Comparison of ENCODE assay signal across 21 mouse cellular contexts in genomic region chr2:35258590-35258989, GRCm38 (mm10). TPM values are rescaled to one million over a fixed set of nuclear protein-coding genes. Genes with fewer than 3 reads are reported as not detected.
A peak's percentile ranks its signal among the peaks of the same experiment; 100 is the strongest.
DNase-seq lines count a peak whose midpoint lies in the region; ATAC-seq and TF ChIP-seq lines count a peak whose summit lies in the region.
"Had no signal": no experiment of that assay in that cellular context is flagged by ENCODE, and none has a peak within 500 bp of the region (broad histone marks: within the 10 kb centered on the region; RNA-seq: fewer than 3 reads in every experiment).

No protein-coding gene starts in this region.

- H3K4me1 ChIP-seq in heart, embryonic 15.5 days (replicated peaks): peaks cover 57% of the 10 kb centered on the region
- H3K4me1 ChIP-seq in embryonic facial prominence, embryonic 13.5 days: peaks cover 76% of the 10 kb centered on the region
- peaks cover 17% of the 10 kb centered on the region for H3K4me1 ChIP-seq in liver, postnatal 0 days (ENCODE audit: insufficient read depth)

- 56% methylated on average over 4 of the region's 4 CpGs for WGBS in heart, embryonic 15.5 days
- WGBS in embryonic facial prominence, embryonic 13.5 days: 84% methylated on average over 4 of the region's 4 CpGs
- 81% methylated on average over 4 of the region's 4 CpGs for WGBS in macrophage (ENCODE audit: missing documents)
- 55% methylated on average over 4 of the region's 4 CpGs for WGBS in liver, postnatal 0 days (ENCODE audit: insufficient replicate concordance)

- no peaks in the 10 kb centered on the region for H3K9me3 ChIP-seq in heart, embryonic 15.5 days (replicated peaks)
- no peaks in the 10 kb centered on the region for H3K9me3 ChIP-seq in embryonic facial prominence, embryonic 13.5 days
- no peaks in the 10 kb centered on the region for H3K9me3 ChIP-seq in liver, postnatal 0 days (ENCODE audit: low read length)
- H3K9me3 ChIP-seq: forebrain, embryonic 12.5 days; hindbrain, embryonic 10.5 days; limb, embryonic 12.5 days had no signal

- peak overlapping the region; percentile 87 for H3K4me2 ChIP-seq in heart, embryonic 15.5 days
- H3K4me2 ChIP-seq in embryonic facial prominence, embryonic 13.5 days: peak overlapping the region; percentile 95
- H3K4me2 ChIP-seq in liver, postnatal 0 days (ENCODE audit: low read depth, low read length): no peak overlapping the region; the same call in 1 of the 2 replicates
- H3K4me2 ChIP-seq: forebrain, embryonic 12.5 days had no signal

- H3K4me3 ChIP-seq in heart, embryonic 15.5 days: no peak overlapping the region
- no peak overlapping the region for H3K4me3 ChIP-seq in embryonic facial prominence, embryonic 13.5 days
- peak overlapping the region; percentile 98; the same call in 1 of the 2 replicates for H3K4me3 ChIP-seq in macrophage (ENCODE audit: inconsistent target)
- H3K4me3 ChIP-seq in liver, postnatal 0 days (ENCODE audit: low read depth, low read length): no peak overlapping the region
- H3K4me3 ChIP-seq: forebrain, embryonic 12.5 days; hindbrain, embryonic 10.5 days; left cerebral cortex, adult 2 months; limb, embryonic 12.5 days had no signal

- no peaks in the 10 kb centered on the region for H3K27me3 ChIP-seq in heart, embryonic 15.5 days
- H3K27me3 ChIP-seq in embryonic facial prominence, embryonic 13.5 days: no peaks in the 10 kb centered on the region
- no peaks in the 10 kb centered on the region; the same call in 1 of the 2 replicates for H3K27me3 ChIP-seq in liver, postnatal 0 days (ENCODE audit: insufficient read depth, low read length)

- H3K9ac ChIP-seq in heart, embryonic 15.5 days: no peak overlapping the region
- no peak overlapping the region; the same call in 1 of the 2 replicates for H3K9ac ChIP-seq in embryonic facial prominence, embryonic 13.5 days
- H3K9ac ChIP-seq in liver, postnatal 0 days (replicated peaks): no peak overlapping the region
- H3K9ac ChIP-seq: forebrain, embryonic 12.5 days; limb, embryonic 12.5 days; liver, embryonic 14.5 days had no signal

- peaks cover 74% of the 10 kb centered on the region for H3K79me2 ChIP-seq in macrophage (ENCODE audit: inconsistent target)

- TF ChIP-seq CTCF in liver, postnatal 0 days (IDR thresholded peaks at IDR 0.05; ENCODE audit: low read depth): no peak

- no peak for TF ChIP-seq EP300 in liver, postnatal 0 days (IDR thresholded peaks at IDR 0.05; ENCODE audit: low read depth)

- no peak for DNase-seq in heart, adult 11 months
- peak; percentile 52 for DNase-seq in 416B (ENCODE audit: low read depth)
- DNase-seq in liver, postnatal 0 days: no peak
- no peak for DNase-seq in left cerebral cortex, adult 9 months (ENCODE audit: low spot score in 2 of 2)
- no peak for DNase-seq in right cerebral cortex, postnatal 10 days (ENCODE audit: low spot score in 2 of 2)
- DNase-seq: adrenal gland, postnatal 10 days; cerebellum, adult 11 months; cerebellum, postnatal 10 days; gastrocnemius, adult 2 months; kidney, postnatal 4 days; layer of hippocampus, adult 9-11 months; right cerebral cortex, postnatal 4 days had no signal

- H3K27ac ChIP-seq in heart, embryonic 15.5 days: peak overlapping the region; percentile 90
- peak overlapping the region; percentile 83; the same call in 1 of the 2 replicates for H3K27ac ChIP-seq in embryonic facial prominence, embryonic 13.5 days
- peak overlapping the region; percentile 88 for H3K27ac ChIP-seq in macrophage
- no peak overlapping the region for H3K27ac ChIP-seq in liver, postnatal 0 days (ENCODE audit: low read depth)
- H3K27ac ChIP-seq: forebrain, embryonic 12.5 days; hindbrain, embryonic 10.5 days; left cerebral cortex, adult 2 months; liver, embryonic 14.5 days had no signal

- ATAC-seq in heart, embryonic 15.5 days (replicated peaks; ENCODE audit: insufficient number of reproducible peaks, insufficient read depth, low FRiP score, low read depth): no peak
- no peak for ATAC-seq in embryonic facial prominence, embryonic 13.5 days (ENCODE audit: insufficient number of reproducible peaks, insufficient read depth, low FRiP score, low TSS enrichment, low read depth)
- ATAC-seq in liver, postnatal 0 days: no peak
- ATAC-seq: activated CD4-positive, CD25-positive, alpha-beta regulatory T cell, adult 4 months had no signal

- no peaks in the 10 kb centered on the region for H3K36me3 ChIP-seq in heart, embryonic 15.5 days
- no peaks in the 10 kb centered on the region for H3K36me3 ChIP-seq in embryonic facial prominence, embryonic 13.5 days
- H3K36me3 ChIP-seq in macrophage (ENCODE audit: inconsistent target): no peaks in the 10 kb centered on the region
- H3K36me3 ChIP-seq in liver, postnatal 0 days (replicated peaks; ENCODE audit: insufficient read depth, low read length): no peaks in the 10 kb centered on the region
- H3K36me3 ChIP-seq: forebrain, embryonic 12.5 days; hindbrain, embryonic 10.5 days; limb, embryonic 12.5 days had no signal

RNA-seq across cellular contexts. Expression of gene Gsn, which starts 2.4 kb away (rescaled TPM):
- 321 and 325 TPM in 2 replicates for polyA plus RNA-seq in heart, embryonic 15.5 days (2015; fragmentation: Nextera tagmentation; extraction: Ambion mirVana)
- polyA plus RNA-seq in embryonic facial prominence, embryonic 13.5 days (2015; fragmentation: Nextera tagmentation; extraction: Ambion mirVana): 176 and 188 TPM in 2 replicates
- total RNA-seq in macrophage (2018; cell fraction: chromatin; rRNA removed): 10 to 100 TPM in 23 of 26 experiments, 1 to 10 TPM in 3; 8.4 to 93.6 (median 29.9) TPM
- total RNA-seq in macrophage (2018; cell fraction: cytosol; rRNA removed): 100 to 1,000 TPM in 25 of 26 experiments, 10 to 100 TPM in 1; 99.7 to 189 (median 139) TPM
- total RNA-seq in macrophage (2018; cell fraction: nucleus; rRNA removed): 100 to 1,000 TPM in 3 of 26 experiments, 10 to 100 TPM in 23; 39.9 to 143 (median 74.4) TPM
- polyA plus RNA-seq in macrophage (2018): 134 to 277 TPM (median 181 TPM) in 3 replicates
- 56.1 and 59.7 TPM in 2 replicates for polyA plus RNA-seq in liver, postnatal 0 days (2015; fragmentation: Nextera tagmentation; extraction: Ambion mirVana)

RNA-seq across cellular contexts. Expression of gene Rab14, which starts 57.7 kb away (rescaled TPM):
- 238 and 318 TPM in 2 replicates for polyA plus RNA-seq in heart, embryonic 15.5 days (2015; fragmentation: Nextera tagmentation; extraction: Ambion mirVana)
- 354 and 366 TPM in 2 replicates for polyA plus RNA-seq in embryonic facial prominence, embryonic 13.5 days (2015; fragmentation: Nextera tagmentation; extraction: Ambion mirVana)
- 100 to 1,000 TPM; 243 to 608 (median 477) TPM for total RNA-seq in macrophage (2018; cell fraction: chromatin; rRNA removed)
- total RNA-seq in macrophage (2018; cell fraction: cytosol; rRNA removed): 100 to 1,000 TPM; 166 to 246 (median 212) TPM
- 100 to 1,000 TPM; 214 to 458 (median 297) TPM for total RNA-seq in macrophage (2018; cell fraction: nucleus; rRNA removed)
- 185 to 231 TPM (median 186 TPM) in 3 replicates for polyA plus RNA-seq in macrophage (2018)
- polyA plus RNA-seq in liver, postnatal 0 days (2015; fragmentation: Nextera tagmentation; extraction: Ambion mirVana): 208 and 217 TPM in 2 replicates
